Comparison of ENCODE assay signal across 7 mouse cellular contexts in the genomic region with DNA sequence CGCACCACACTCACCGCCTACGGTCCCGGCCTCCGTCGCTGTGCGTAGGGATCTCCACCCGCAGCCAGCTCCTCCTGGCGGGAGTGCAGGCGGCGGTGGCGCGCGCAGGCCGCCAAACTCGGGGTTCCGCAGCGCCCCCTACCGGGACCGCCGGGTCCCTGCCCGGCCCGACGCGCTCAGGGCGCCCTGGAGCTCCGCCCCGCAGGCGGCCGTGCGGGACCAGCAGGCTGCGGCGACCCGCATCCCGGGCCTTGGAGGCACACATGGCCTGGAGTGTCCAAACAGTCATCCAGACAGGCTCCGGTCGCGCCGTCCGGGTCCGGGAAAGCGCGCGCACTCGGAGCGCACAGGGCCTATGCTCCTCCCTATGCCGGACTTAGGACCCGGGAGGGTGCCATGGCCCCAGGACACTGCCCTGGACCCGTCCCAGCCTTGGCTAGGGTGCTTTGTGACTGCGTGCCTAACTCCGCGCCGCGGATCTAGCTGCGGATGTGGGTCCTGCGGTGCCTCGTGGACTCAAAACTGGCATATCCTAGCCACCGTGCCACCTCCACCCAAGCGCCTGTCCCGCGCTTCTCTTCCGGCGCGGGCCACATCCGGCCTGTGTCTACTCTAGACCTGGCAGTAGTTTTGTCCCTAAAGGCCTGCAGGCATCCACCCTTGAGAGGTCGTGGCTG. TPM values are rescaled to one million over a fixed set of nuclear protein-coding genes. Genes with fewer than 3 reads are reported as not detected.
A peak's percentile ranks its signal among the peaks of the same experiment; 100 is the strongest.
DNase-seq lines count a peak whose midpoint lies in the region; ATAC-seq lines count a peak whose summit lies in the region.

No protein-coding gene starts in this region.

- peak overlapping the region; percentile 65 for H3K27ac ChIP-seq in intestine, embryonic 16.5 days (ENCODE audit: low read length)
- peak overlapping the region; percentile 94 for H3K27ac ChIP-seq in limb, embryonic 10.5 days
- H3K27ac ChIP-seq in midbrain, embryonic 12.5 days (replicated peaks): peak overlapping the region; percentile 70

- H3K4me2 ChIP-seq in intestine, embryonic 16.5 days (ENCODE audit: low read depth, low read length): peak overlapping the region; percentile 89
- peak overlapping the region; percentile 93 for H3K4me2 ChIP-seq in midbrain, embryonic 12.5 days (replicated peaks)

- H3K36me3 ChIP-seq in intestine, embryonic 16.5 days (ENCODE audit: control insufficient read depth, insufficient read depth, low read length): no peaks in the 10 kb centered on the region
- no peaks in the 10 kb centered on the region for H3K36me3 ChIP-seq in limb, embryonic 10.5 days
- H3K36me3 ChIP-seq in midbrain, embryonic 12.5 days: no peaks in the 10 kb centered on the region

- H3K9ac ChIP-seq in intestine, embryonic 16.5 days (ENCODE audit: low read depth, low read length): peak overlapping the region; percentile 92
- peak overlapping the region; percentile 80 for H3K9ac ChIP-seq in midbrain, embryonic 12.5 days (replicated peaks)

- no peaks in the 10 kb centered on the region for H3K27me3 ChIP-seq in intestine, embryonic 16.5 days (replicated peaks; ENCODE audit: control insufficient read depth, insufficient read depth, low read length)
- H3K27me3 ChIP-seq in limb, embryonic 10.5 days (ENCODE audit: low read depth, poor library complexity, severe bottlenecking): peaks cover 39% of the 10 kb centered on the region
- peaks cover 12% of the 10 kb centered on the region for H3K27me3 ChIP-seq in midbrain, embryonic 12.5 days

- H3K4me1 ChIP-seq in intestine, embryonic 16.5 days (ENCODE audit: control insufficient read depth, insufficient read depth, low read length): peaks cover 42% of the 10 kb centered on the region
- H3K4me1 ChIP-seq in limb, embryonic 10.5 days: peaks cover 58% of the 10 kb centered on the region
- H3K4me1 ChIP-seq in midbrain, embryonic 12.5 days: peaks cover 75% of the 10 kb centered on the region

- peak; percentile 92 for DNase-seq in adrenal gland, adult 2 months
- DNase-seq in embryo, embryonic 11 days: peak; percentile 91
- peak; percentile 90 to 92 for DNase-seq in gastrocnemius, postnatal 4 days (ENCODE audit: low spot score in 2 of 2)
- peak; percentile 95 for DNase-seq in limb, embryonic 10.5 days (ENCODE audit: low spot score)
- peak; percentile 68 for DNase-seq in skeletal muscle tissue, adult 2 months (ENCODE audit: low read depth, low spot score)

- ATAC-seq in intestine, embryonic 16.5 days: peak; percentile 91
- peak; percentile 83 for ATAC-seq in midbrain, embryonic 12.5 days (ENCODE audit: low FRiP score, low read depth)

- H3K4me3 ChIP-seq in intestine, embryonic 16.5 days (ENCODE audit: low read length): peak overlapping the region; percentile 75
- peak overlapping the region; percentile 77 for H3K4me3 ChIP-seq in limb, embryonic 10.5 days
- H3K4me3 ChIP-seq in midbrain, embryonic 12.5 days: peak overlapping the region; percentile 69

- 2% methylated on average over 61 of the region's 66 CpGs for WGBS in intestine, embryonic 16.5 days
- under 1% methylated on average over 66 of the region's 66 CpGs for WGBS in limb, embryonic 10.5 days
- WGBS in midbrain, embryonic 12.5 days: under 1% methylated on average over 61 of the region's 66 CpGs

- no peaks in the 10 kb centered on the region for H3K9me3 ChIP-seq in intestine, embryonic 16.5 days (ENCODE audit: control insufficient read depth, low read length)
- no peaks in the 10 kb centered on the region for H3K9me3 ChIP-seq in limb, embryonic 10.5 days (replicated peaks)
- peaks cover 6% of the 10 kb centered on the region; the same call in 1 of the 2 replicates for H3K9me3 ChIP-seq in midbrain, embryonic 12.5 days

RNA-seq across cellular contexts. Expression of a gene that starts 3.0 kb away (rescaled TPM):
- total RNA-seq in adrenal gland, adult 2 months (2021): 10 to 100 TPM in 1 of 2 experiments, 1 to 10 TPM in 1; 5.6 to 13.0 TPM
- polyA plus RNA-seq in adrenal gland, adult 2 months (2012; rRNA removed): 2.7 and 2.9 TPM in 2 replicates
- total RNA-seq in gastrocnemius, postnatal 4 days (2021): 1 to 10 TPM; 7.4 to 7.6 TPM
- polyA plus RNA-seq in intestine, embryonic 16.5 days (2015; fragmentation: Nextera tagmentation; extraction: Ambion mirVana): 35.2 and 38.1 TPM in 2 replicates
- polyA plus RNA-seq in limb, embryonic 10.5 days (2016; fragmentation: Nextera tagmentation; extraction: Ambion mirVana): 11.4 and 15.3 TPM in 2 replicates
- polyA plus RNA-seq in midbrain, embryonic 12.5 days (2016; fragmentation: Nextera tagmentation; extraction: Ambion mirVana): 57.0 and 61.9 TPM in 2 replicates

Comparison
In these comparisons a context has a peak if more than half of its experiments do, and no peak if none do; other contexts are left out.
1. Peak in every context shown above with its lines: DNase-seq, ATAC-seq, H3K4me3 ChIP-seq and H3K27ac ChIP-seq.